Mouse (Mus musculus): ENCODE results near the gene Tti1.

GRCm38 (mm10) chr2:158050116-158050515 is 21.9 kb upstream of the Tti1 start:
- TF ChIP-seq CTCF (IDR thresholded peaks at IDR 0.05; ENCODE audit: extremely low read depth, insufficient read depth, insufficient read length, insufficient replicate concordance) = no peak
- TF ChIP-seq POLR2A (IDR thresholded peaks at IDR 0.05; ENCODE audit: low read depth, low read length) = no peak
